Mouse (Mus musculus): ENCODE data around the gene Poldip3. TPM values are rescaled to one million over a fixed set of nuclear protein-coding genes. Genes with fewer than 3 reads are reported as not detected.
"Not testable (repeated sequence)": the region's sequence is repeated elsewhere in the genome, so short reads cannot be mapped to it uniquely, and the experiment has no call there.

Poldip3 gene
- total RNA-seq, 2 experiments from 2014 or later: 90.1 to 93.9 TPM

GRCm38 (mm10) chr15:83129530-83130231, 19.5 kb downstream of the Poldip3 start:
- no peak for DNase-seq (ENCODE audit: low spot score in 2 of 2)

- DNase-seq (ENCODE audit: low spot score in 2 of 2): not testable (repeated sequence)
Observed at GRCm38 (mm10) chr15:83127037-83127436, 22.1 kb downstream of the Poldip3 start.

GRCm38 (mm10) chr15:83126582-83126981, 22.6 kb downstream of the Poldip3 start:
- no peak for DNase-seq (ENCODE audit: low spot score in 2 of 2)

GRCm38 (mm10) chr15:83124625-83125024, 24.6 kb downstream of the Poldip3 start:
- no peak for DNase-seq (ENCODE audit: low spot score in 2 of 2)

GRCm38 (mm10) chr15:83122566-83123145, 26.5 kb downstream of the Poldip3 start, which contains the start of gene Rrp7a:
TSS of gene Rrp7a (minus strand) at chr15:83122801.
- DNase-seq (ENCODE audit: low spot score in 2 of 2): peak; percentile 92 to 95

- DNase-seq (ENCODE audit: low spot score in 2 of 2): peak; percentile 43 to 80
Observed at GRCm38 (mm10) chr15:83121709-83122565, 27.2 kb downstream of the Poldip3 start.

- peak; percentile 56 to 78 for DNase-seq (ENCODE audit: low spot score in 2 of 2)
Observed at GRCm38 (mm10) chr15:83118360-83118759, 30.8 kb downstream of the Poldip3 start.

- no peak for DNase-seq (ENCODE audit: low spot score in 2 of 2)
Observed at GRCm38 (mm10) chr15:83115071-83115470, 34.1 kb downstream of the Poldip3 start.

- DNase-seq (ENCODE audit: low spot score in 2 of 2): no peak
Observed at GRCm38 (mm10) chr15:83114106-83114505, 35.1 kb downstream of the Poldip3 start.

- DNase-seq (ENCODE audit: low spot score in 2 of 2): peak; percentile 48 to 74
Observed at GRCm38 (mm10) chr15:83112898-83113297, 36.3 kb downstream of the Poldip3 start.

- DNase-seq (ENCODE audit: low spot score in 2 of 2): no peak
Observed at GRCm38 (mm10) chr15:83111874-83112273, 37.3 kb downstream of the Poldip3 start.

GRCm38 (mm10) chr15:83111290-83111689, 37.9 kb downstream of the Poldip3 start:
- DNase-seq (ENCODE audit: low spot score in 2 of 2): no peak

- DNase-seq (ENCODE audit: low spot score in 2 of 2): no peak
Observed at GRCm38 (mm10) chr15:83107814-83108213, 41.4 kb downstream of the Poldip3 start.

GRCm38 (mm10) chr15:83106426-83106825, 42.8 kb downstream of the Poldip3 start:
- DNase-seq (ENCODE audit: low spot score in 2 of 2): no peak

GRCm38 (mm10) chr15:83103111-83103510, 46.1 kb downstream of the Poldip3 start:
- no peak for DNase-seq (ENCODE audit: low spot score in 2 of 2)

GRCm38 (mm10) chr15:83100332-83100662, 48.9 kb downstream of the Poldip3 start:
- DNase-seq (ENCODE audit: low spot score in 2 of 2): no peak

- DNase-seq (ENCODE audit: low spot score in 2 of 2): peak in 1 of 2 experiments; percentile 49
Observed at GRCm38 (mm10) chr15:83099533-83100331, 49.5 kb downstream of the Poldip3 start.

- no peak for DNase-seq (ENCODE audit: low spot score in 2 of 2)
Observed at GRCm38 (mm10) chr15:83095950-83096349, 53.2 kb downstream of the Poldip3 start.

GRCm38 (mm10) chr15:83093687-83094086, 55.5 kb downstream of the Poldip3 start:
- no peak for DNase-seq (ENCODE audit: low spot score in 2 of 2)

- DNase-seq (ENCODE audit: low spot score in 2 of 2): no peak
Observed at GRCm38 (mm10) chr15:83090874-83091273, 58.3 kb downstream of the Poldip3 start.

- DNase-seq (ENCODE audit: low spot score in 2 of 2): no peak
Observed at GRCm38 (mm10) chr15:83089429-83089605, 59.9 kb downstream of the Poldip3 start, which contains the start of gene Serhl. TSS of gene Serhl (plus strand) at chr15:83089506.

Data from layer of hippocampus, adult 18-20 months (tissue).